Mouse (Mus musculus): ENCODE results near the gene Specc1l. TPM values are rescaled to one million over a fixed set of nuclear protein-coding genes. Genes with fewer than 3 reads are reported as not detected.
"Not testable (repeated sequence)": the region's sequence is repeated elsewhere in the genome, so short reads cannot be mapped to it uniquely, and the experiment has no call there.

The Specc1l gene
- polyA plus RNA-seq, 1 experiment = 31.6 TPM

DNA sequence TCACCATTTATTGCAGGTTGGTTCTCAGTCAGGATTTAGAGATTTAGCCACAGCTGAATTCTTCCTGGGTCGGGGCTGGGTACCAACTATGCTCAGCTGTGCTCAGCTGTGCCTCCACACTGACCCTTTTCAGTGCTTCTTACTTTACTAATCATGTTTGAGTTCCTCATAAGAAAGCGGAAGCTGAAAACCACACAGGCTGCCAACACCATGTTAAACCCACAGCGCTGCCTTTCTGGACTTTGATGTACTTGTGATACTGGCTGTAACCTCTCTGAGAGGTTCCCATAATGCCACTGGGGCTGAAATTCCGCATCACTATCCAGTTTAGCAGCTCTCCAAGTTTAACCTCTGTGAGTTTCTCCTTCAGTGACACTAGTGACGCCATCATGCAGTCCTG lies 70.8 kb downstream of the Specc1l start:
- peak; percentile 61 for DNase-seq
- peak overlapping the region; percentile 28; the same call in 1 of the 2 replicates for H3K27ac ChIP-seq (ENCODE audit: control insufficient read depth, insufficient read depth, low read length)
- TF ChIP-seq CTCF (IDR thresholded peaks at IDR 0.05; ENCODE audit: borderline replicate concordance, control insufficient read depth, extremely low read depth, insufficient read depth, low read length, poor library complexity) = no peak
- TF ChIP-seq POLR2A (IDR thresholded peaks at IDR 0.05; ENCODE audit: control insufficient read depth, extremely low read depth, insufficient read depth, low read length, poor library complexity) = no peak
- H3K27me3 ChIP-seq (ENCODE audit: control insufficient read depth, insufficient read depth, low read length) = no peaks in the 10 kb centered on the region
- 7% methylated on average over 5 of the region's 5 CpGs for WGBS
- peaks cover 7% of the 10 kb centered on the region for H3K4me1 ChIP-seq (replicated peaks; ENCODE audit: control insufficient read depth, insufficient read depth, low read length)
- peaks cover 6% of the 10 kb centered on the region; the same call in 1 of the 2 replicates for H3K36me3 ChIP-seq (ENCODE audit: control insufficient read depth, insufficient read depth, low read length)
- H3K4me3 ChIP-seq (ENCODE audit: control insufficient read depth, insufficient read depth, low read length) = no peak overlapping the region

DNA sequence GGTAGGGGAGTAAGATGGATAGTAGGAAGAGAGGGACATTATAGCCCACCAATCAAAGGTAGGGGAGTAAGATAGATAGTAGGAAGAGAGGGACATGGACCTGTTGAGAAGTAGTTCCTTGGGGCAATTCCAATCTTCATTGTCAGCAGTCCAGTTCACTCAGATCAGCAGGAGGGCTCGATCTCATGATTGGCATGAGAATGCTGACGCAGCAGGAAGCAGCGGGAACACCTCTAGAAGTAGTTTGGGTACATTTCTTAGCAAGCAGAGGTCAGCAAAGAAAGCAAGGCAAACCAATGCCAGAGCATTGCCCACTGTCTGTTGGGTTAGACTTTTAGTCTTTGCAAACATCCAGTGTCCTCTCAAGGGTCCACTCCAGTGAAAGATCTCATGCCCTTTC lies 71.9 kb downstream of the Specc1l start:
- WGBS = 100% methylated on average over 3 of the region's 3 CpGs
- Histone ChIP-seq H3K27ac (ENCODE audit: control insufficient read depth, insufficient read depth, low read length) (no peak overlapping the region), H3K36me3 (ENCODE audit: control insufficient read depth, insufficient read depth, low read length) (peaks cover 6% of the 10 kb centered on the region; the same call in 1 of the 2 replicates), H3K4me3 (ENCODE audit: control insufficient read depth, insufficient read depth, low read length) (no peak overlapping the region), H3K4me1 (replicated peaks; ENCODE audit: control insufficient read depth, insufficient read depth, low read length) (peaks cover 7% of the 10 kb centered on the region), H3K27me3 (ENCODE audit: control insufficient read depth, insufficient read depth, low read length) (no peaks in the 10 kb centered on the region)
- no peak for DNase-seq
- no peak for TF ChIP-seq CTCF (IDR thresholded peaks at IDR 0.05; ENCODE audit: borderline replicate concordance, control insufficient read depth, extremely low read depth, insufficient read depth, low read length, poor library complexity)
- TF ChIP-seq POLR2A (IDR thresholded peaks at IDR 0.05; ENCODE audit: control insufficient read depth, extremely low read depth, insufficient read depth, low read length, poor library complexity) = no peak

DNA sequence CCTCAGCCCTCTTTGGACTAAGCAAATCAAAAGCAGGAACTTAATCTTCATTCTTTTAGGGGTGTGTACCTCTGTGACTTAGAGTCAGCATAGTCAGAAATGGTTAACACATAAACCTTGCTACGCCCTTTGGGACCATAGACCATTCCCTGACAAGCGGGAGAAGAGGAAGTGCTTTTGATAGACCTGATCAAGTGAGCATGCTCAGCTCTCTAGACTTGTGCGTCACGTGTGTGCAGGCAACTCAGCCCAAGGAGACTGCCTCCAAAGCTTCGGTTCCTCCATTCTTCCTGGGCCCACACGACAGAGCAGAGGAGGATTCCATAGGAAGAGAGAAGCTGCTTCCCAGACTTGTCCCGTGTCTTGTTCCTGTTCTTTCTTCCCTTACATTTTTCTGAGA lies 76.7 kb downstream of the Specc1l start:
- Histone ChIP-seq H3K36me3 (ENCODE audit: control insufficient read depth, insufficient read depth, low read length) (0 out of 2 replicates have a peak, but pooled peaks cover 4% of the 10 kb centered on the region), H3K4me1 (replicated peaks; ENCODE audit: control insufficient read depth, insufficient read depth, low read length) (no peaks in the 10 kb centered on the region; the same call in 1 of the 2 replicates), H3K27ac (ENCODE audit: control insufficient read depth, insufficient read depth, low read length) (no peak overlapping the region), H3K27me3 (ENCODE audit: control insufficient read depth, insufficient read depth, low read length) (no peaks in the 10 kb centered on the region), H3K4me3 (ENCODE audit: control insufficient read depth, insufficient read depth, low read length) (no peak overlapping the region)
- no peak for DNase-seq
- WGBS = 89% methylated on average over 7 of the region's 7 CpGs
- no peak for TF ChIP-seq POLR2A (IDR thresholded peaks at IDR 0.05; ENCODE audit: control insufficient read depth, extremely low read depth, insufficient read depth, low read length, poor library complexity)
- no peak for TF ChIP-seq CTCF (IDR thresholded peaks at IDR 0.05; ENCODE audit: borderline replicate concordance, control insufficient read depth, extremely low read depth, insufficient read depth, low read length, poor library complexity)

DNA sequence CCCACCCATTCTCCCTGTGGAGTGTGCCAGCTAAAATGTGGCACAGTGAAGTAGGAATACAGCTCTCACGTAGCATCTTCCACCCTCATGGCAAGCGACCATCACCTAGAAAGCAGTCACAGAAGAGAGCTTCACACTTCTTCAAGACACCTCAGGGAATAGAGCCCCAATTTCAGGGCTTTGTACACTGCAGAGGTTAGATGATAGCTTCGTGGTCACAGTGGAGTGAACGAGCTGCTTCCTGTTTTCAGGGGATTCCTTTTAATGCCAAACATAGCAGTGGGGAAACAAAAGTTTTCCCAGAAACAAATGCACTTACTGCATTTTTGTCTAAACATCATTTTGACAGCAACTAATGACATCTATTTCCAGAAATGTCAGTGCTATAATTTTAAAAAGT lies 77.5 kb downstream of the Specc1l start:
- no peak overlapping the region for H3K27ac ChIP-seq (ENCODE audit: control insufficient read depth, insufficient read depth, low read length)
- DNase-seq = no peak
- no peaks in the 10 kb centered on the region for H3K27me3 ChIP-seq (ENCODE audit: control insufficient read depth, insufficient read depth, low read length)
- peaks cover 2% of the 10 kb centered on the region for H3K4me1 ChIP-seq (replicated peaks; ENCODE audit: control insufficient read depth, insufficient read depth, low read length)
- 0 out of 2 replicates have a peak, but pooled peaks cover 4% of the 10 kb centered on the region for H3K36me3 ChIP-seq (ENCODE audit: control insufficient read depth, insufficient read depth, low read length)
- WGBS = 51% methylated on average over 4 of the region's 4 CpGs
- TF ChIP-seq CTCF (IDR thresholded peaks at IDR 0.05; ENCODE audit: borderline replicate concordance, control insufficient read depth, extremely low read depth, insufficient read depth, low read length, poor library complexity) (no peak), POLR2A (IDR thresholded peaks at IDR 0.05; ENCODE audit: control insufficient read depth, extremely low read depth, insufficient read depth, low read length, poor library complexity) (no peak)
- no peak overlapping the region for H3K4me3 ChIP-seq (ENCODE audit: control insufficient read depth, insufficient read depth, low read length)

DNA sequence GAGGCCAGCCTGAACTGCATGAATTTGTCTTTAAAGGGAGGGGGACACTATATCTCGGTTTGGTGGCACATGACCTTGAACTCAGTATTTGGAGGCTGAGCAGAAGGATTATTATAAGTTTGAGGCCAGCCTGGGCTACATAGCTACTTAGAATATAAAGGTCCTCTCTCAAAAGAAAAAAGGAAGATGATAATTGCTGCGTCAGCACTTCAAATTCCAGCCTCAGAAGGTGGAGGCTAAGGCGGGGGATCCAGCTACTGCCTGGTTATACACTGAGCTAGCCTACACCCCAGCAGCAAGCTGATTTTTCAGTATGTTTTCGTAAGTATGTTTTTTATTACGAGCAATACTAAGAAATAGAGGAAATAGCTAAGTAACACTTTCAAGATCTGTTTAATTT lies 78.8 kb downstream of the Specc1l start:
- no peak for DNase-seq
- WGBS = 97% methylated on average over 5 of the region's 5 CpGs
- TF ChIP-seq CTCF (IDR thresholded peaks at IDR 0.05; ENCODE audit: borderline replicate concordance, control insufficient read depth, extremely low read depth, insufficient read depth, low read length, poor library complexity) (no peak), POLR2A (IDR thresholded peaks at IDR 0.05; ENCODE audit: control insufficient read depth, extremely low read depth, insufficient read depth, low read length, poor library complexity) (no peak)
- Histone ChIP-seq H3K27me3 (ENCODE audit: control insufficient read depth, insufficient read depth, low read length) (no peaks in the 10 kb centered on the region), H3K36me3 (ENCODE audit: control insufficient read depth, insufficient read depth, low read length) (0 out of 2 replicates have a peak, but pooled peaks cover 4% of the 10 kb centered on the region), H3K27ac (ENCODE audit: control insufficient read depth, insufficient read depth, low read length) (no peak overlapping the region), H3K4me1 (replicated peaks; ENCODE audit: control insufficient read depth, insufficient read depth, low read length) (peaks cover 9% of the 10 kb centered on the region), H3K4me3 (ENCODE audit: control insufficient read depth, insufficient read depth, low read length) (no peak overlapping the region)

DNA sequence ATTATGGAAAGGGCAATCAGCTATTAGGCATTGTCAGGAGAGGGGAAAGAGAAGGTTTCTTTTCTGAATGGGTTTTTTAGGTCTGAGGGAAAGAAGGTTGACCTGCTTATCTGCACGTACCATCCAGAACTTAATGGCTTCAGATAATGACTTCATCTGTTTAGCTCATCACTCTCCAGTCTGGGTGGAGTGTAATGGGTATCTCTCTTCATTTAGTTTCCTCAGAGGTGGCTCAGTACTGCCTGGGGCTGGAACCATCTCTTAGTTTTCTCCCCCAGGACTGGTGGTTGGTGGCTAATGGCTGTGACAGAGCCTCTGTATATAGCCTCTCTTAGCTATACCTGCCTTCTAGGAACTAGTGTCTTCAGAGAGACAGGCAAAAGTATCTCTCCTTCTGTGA lies 79.5 kb downstream of the Specc1l start:
- WGBS = 93% methylated on average over 1 of the region's 1 CpGs
- DNase-seq = no peak
- Histone ChIP-seq H3K4me1 (replicated peaks; ENCODE audit: control insufficient read depth, insufficient read depth, low read length) (peaks cover 9% of the 10 kb centered on the region), H3K27ac (ENCODE audit: control insufficient read depth, insufficient read depth, low read length) (no peak overlapping the region), H3K27me3 (ENCODE audit: control insufficient read depth, insufficient read depth, low read length) (no peaks in the 10 kb centered on the region), H3K36me3 (ENCODE audit: control insufficient read depth, insufficient read depth, low read length) (0 out of 2 replicates have a peak, but pooled peaks cover 5% of the 10 kb centered on the region), H3K4me3 (ENCODE audit: control insufficient read depth, insufficient read depth, low read length) (no peak overlapping the region)
- TF ChIP-seq POLR2A (IDR thresholded peaks at IDR 0.05; ENCODE audit: control insufficient read depth, extremely low read depth, insufficient read depth, low read length, poor library complexity) = no peak
- TF ChIP-seq CTCF (IDR thresholded peaks at IDR 0.05; ENCODE audit: borderline replicate concordance, control insufficient read depth, extremely low read depth, insufficient read depth, low read length, poor library complexity) = no peak

DNA sequence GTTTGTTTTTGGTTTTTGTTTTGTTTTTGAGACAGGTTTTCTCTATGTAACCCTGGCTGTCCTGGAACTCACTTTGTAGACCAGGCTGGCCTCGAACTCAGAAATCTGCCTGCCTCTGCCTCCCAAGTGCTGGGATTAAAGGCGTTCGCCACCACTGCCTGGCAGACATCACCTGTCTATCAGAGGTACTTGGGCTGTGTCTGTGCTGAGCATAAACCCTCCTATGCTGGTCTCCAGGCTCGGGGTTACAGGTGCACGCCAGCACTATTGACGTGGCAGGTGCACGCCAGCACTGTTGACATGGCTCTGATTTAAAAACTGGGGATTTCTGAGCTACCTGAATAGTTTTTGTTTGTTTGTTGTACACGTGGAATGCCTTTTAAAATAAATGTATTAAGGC lies 80.3 kb downstream of the Specc1l start:
- not testable (repeated sequence) for H3K4me3 ChIP-seq (ENCODE audit: control insufficient read depth, insufficient read depth, low read length); H3K4me1 ChIP-seq (replicated peaks; ENCODE audit: control insufficient read depth, insufficient read depth, low read length); H3K27ac ChIP-seq (ENCODE audit: control insufficient read depth, insufficient read depth, low read length); H3K36me3 ChIP-seq (ENCODE audit: control insufficient read depth, insufficient read depth, low read length); DNase-seq; H3K27me3 ChIP-seq (ENCODE audit: control insufficient read depth, insufficient read depth, low read length)
- WGBS = 95% methylated on average over 8 of the region's 8 CpGs
